Mouse (Mus musculus) frontal cortex, postnatal 14 days (tissue): ENCODE data around the gene Atp6v0a1.
A peak's percentile ranks its signal among the peaks of the same experiment; 100 is the strongest.

Experiments
- DNase-seq, 2 experiments: peaks; one replicate each; pipeline ENCODE4 v3.0.0; 2022; ENCODE audit warnings: low spot score in 2 of 2

Atp6v0a1 gene

GRCm38 (mm10) chr11:101009046-101009887 is at the start of gene Atp6v0a1:
Gene Atp6v0a1 (plus strand): TSS chr11:101009452.
- peak; percentile 96 to 98 for DNase-seq

- DNase-seq = peak in 1 of 2 experiments; percentile 43
Observed at GRCm38 (mm10) chr11:100959464-100959810, 49.8 kb upstream of the Atp6v0a1 start.

GRCm38 (mm10) chr11:100959826-100960225 is 49.4 kb upstream of the Atp6v0a1 start:
- no peak for DNase-seq

GRCm38 (mm10) chr11:100960540-100960939 is 48.7 kb upstream of the Atp6v0a1 start:
- DNase-seq = no peak

GRCm38 (mm10) chr11:100962371-100962911 is 46.8 kb upstream of the Atp6v0a1 start:
- no peak for DNase-seq

GRCm38 (mm10) chr11:100963647-100964046 is 45.6 kb upstream of the Atp6v0a1 start:
- no peak for DNase-seq

- DNase-seq = no peak
Observed at GRCm38 (mm10) chr11:100964180-100964579, 45.1 kb upstream of the Atp6v0a1 start.

GRCm38 (mm10) chr11:100964901-100965542 is 44.2 kb upstream of the Atp6v0a1 start:
- DNase-seq = no peak

- DNase-seq = no peak
Observed at GRCm38 (mm10) chr11:100965760-100966159, 43.5 kb upstream of the Atp6v0a1 start.

- no peak for DNase-seq
Observed at GRCm38 (mm10) chr11:100967376-100967775, 41.9 kb upstream of the Atp6v0a1 start.

- no peak for DNase-seq
Observed at GRCm38 (mm10) chr11:100967881-100968420, 41.3 kb upstream of the Atp6v0a1 start.

GRCm38 (mm10) chr11:100968501-100968900 is 40.8 kb upstream of the Atp6v0a1 start:
- no peak for DNase-seq

- no peak for DNase-seq
Observed at GRCm38 (mm10) chr11:100969189-100969743, 40.0 kb upstream of the Atp6v0a1 start.

- no peak for DNase-seq
Observed at GRCm38 (mm10) chr11:100969744-100970556, 39.3 kb upstream of the Atp6v0a1 start.

GRCm38 (mm10) chr11:100970557-100970937 is 38.7 kb upstream of the Atp6v0a1 start, which contains the start of gene Cavin1:
Gene Cavin1 (minus strand): TSS chr11:100970887.
- peak in 1 of 2 experiments; percentile 43 for DNase-seq

GRCm38 (mm10) chr11:100971455-100971854 is 37.8 kb upstream of the Atp6v0a1 start:
- DNase-seq = no peak

GRCm38 (mm10) chr11:100973245-100973644 is 36.0 kb upstream of the Atp6v0a1 start:
- DNase-seq = no peak

- DNase-seq = no peak
Observed at GRCm38 (mm10) chr11:100974381-100974970, 34.8 kb upstream of the Atp6v0a1 start.

GRCm38 (mm10) chr11:100975241-100975640 is 34.0 kb upstream of the Atp6v0a1 start:
- DNase-seq = no peak

GRCm38 (mm10) chr11:100979887-100980286 is 29.4 kb upstream of the Atp6v0a1 start:
- DNase-seq = no peak

- no peak for DNase-seq
Observed at GRCm38 (mm10) chr11:100980438-100980837, 28.8 kb upstream of the Atp6v0a1 start.
